Mouse (Mus musculus) heart, postnatal 25 days (tissue): ENCODE results near the gene Tmem174. TPM values are rescaled to one million over a fixed set of nuclear protein-coding genes. Genes with fewer than 3 reads are reported as not detected.
A peak's percentile ranks its signal among the peaks of the same experiment; 100 is the strongest.

Experiments used
- DNase-seq: peaks from one replicate; pipeline ENCODE4 v3.0.0; 2022; ENCODE audit warnings: low spot score
- intact Hi-C: fragments of 180-260 bp; cut with DNase I; formaldehyde crosslinking; loops from one replicate; pipeline ENCODE4 v1.15.1; 2025
- total RNA-seq, 2 experiments: library from RNA; stranded (reverse); gene quantifications; 2 replicates each; pipeline ENCODE4 v1.2.3; 2021

The Tmem174 gene
- total RNA-seq, 2 experiments from 2014 or later: not detected

- no peak for DNase-seq
- intact Hi-C loops: no loop called here
Observed at GRCm38 (mm10) chr13:98633641-98634484, 3.3 kb downstream of the Tmem174 start.

GRCm38 (mm10) chr13:98632306-98632942, 4.8 kb downstream of the Tmem174 start:
- intact Hi-C loops: no loop called here
- DNase-seq: no peak

GRCm38 (mm10) chr13:98631105-98631838, 5.9 kb downstream of the Tmem174 start:
- no peak for DNase-seq
- intact Hi-C loops: no loop called here

- no peak for DNase-seq
- intact Hi-C loops: no loop called here
Observed at GRCm38 (mm10) chr13:98626736-98627135, 10.5 kb downstream of the Tmem174 start.

GRCm38 (mm10) chr13:98624506-98624905, 12.7 kb downstream of the Tmem174 start:
- intact Hi-C loops: no loop called here
- no peak for DNase-seq

GRCm38 (mm10) chr13:98622881-98623549, 14.2 kb downstream of the Tmem174 start:
- DNase-seq: no peak
- intact Hi-C loops: no loop called here

GRCm38 (mm10) chr13:98617429-98618067, 19.7 kb downstream of the Tmem174 start:
- no peak for DNase-seq
- intact Hi-C loops: no loop called here

- intact Hi-C loops: no loop called here
- no peak for DNase-seq
Observed at GRCm38 (mm10) chr13:98607885-98608477, 29.2 kb downstream of the Tmem174 start.

- DNase-seq: no peak
- intact Hi-C loops: no loop called here
Observed at GRCm38 (mm10) chr13:98603799-98604198, 33.4 kb downstream of the Tmem174 start.

- intact Hi-C loops: loop anchor here (5.0 kb wide), 1 partner anchor 131 kb away; no protein-coding TSS in a partner anchor
Observed at GRCm38 (mm10) chr13:98596746-98597145, 40.5 kb downstream of the Tmem174 start.

GRCm38 (mm10) chr13:98594726-98595141, 42.5 kb downstream of the Tmem174 start:
- no peak for DNase-seq
- intact Hi-C loops: loop anchor here (5.0 kb wide), 1 partner anchor 133 kb away; no protein-coding TSS in a partner anchor

More at GRCm38 (mm10) chr13:98596746-98597145, 40.5 kb downstream of the Tmem174 start:
- DNase-seq: no peak

GRCm38 (mm10) chr13:98593938-98594539, 43.2 kb downstream of the Tmem174 start:
- intact Hi-C loops: no loop called here
- DNase-seq: no peak

- no peak for DNase-seq
- intact Hi-C loops: no loop called here
Observed at GRCm38 (mm10) chr13:98591406-98591805, 45.8 kb downstream of the Tmem174 start.

GRCm38 (mm10) chr13:98590693-98591389, 46.4 kb downstream of the Tmem174 start:
- intact Hi-C loops: no loop called here

GRCm38 (mm10) chr13:98589572-98589971, 47.6 kb downstream of the Tmem174 start:
- no peak for DNase-seq
- intact Hi-C loops: loop anchor here (10.0 kb wide), 1 partner anchor 555 kb away; no protein-coding TSS in a partner anchor

More at GRCm38 (mm10) chr13:98590693-98591389, 46.4 kb downstream of the Tmem174 start:
- DNase-seq: no peak

GRCm38 (mm10) chr13:98588951-98589501, 48.2 kb downstream of the Tmem174 start:
- intact Hi-C loops: loop anchor here (10.0 kb wide), 1 partner anchor 554 kb away; no protein-coding TSS in a partner anchor
- peak; percentile 47 for DNase-seq

- intact Hi-C loops: loop anchor here (10.0 kb wide), 1 partner anchor 554 kb away; no protein-coding TSS in a partner anchor
- no peak for DNase-seq
Observed at GRCm38 (mm10) chr13:98588480-98588879, 48.7 kb downstream of the Tmem174 start.
